Mouse (Mus musculus) kidney, postnatal 0 days (tissue): ENCODE measurements at regions not wholly inside any gene's neighbourhood (a gene's known extent, or its start where the extent isn't known, plus 50 kb on each side); places are given as distances from the start of the nearest gene placed in this dataset.
A peak's percentile ranks its signal among the peaks of the same experiment; 100 is the strongest.

Experiments used
- ATAC-seq: fragments of 200-750 bp; cut with Nextera tagmentation; replicated peaks from 2 replicates; pipeline ENCODE4 v1.8.0; 2017; ENCODE audit warnings: low read depth, moderate number of reproducible peaks, moderate TSS enrichment, moderate library complexity; ENCODE audit not compliant: low FRiP score
- DNase-seq: peaks from one replicate; pipeline ENCODE4 v3.0.0-alpha.2; 2016; ENCODE audit warnings: low spot score
- H3K27ac ChIP-seq: fragments of 300-500 bp; sonication (generic); 2 replicates; pipeline ENCODE4 v1.5.1; 2014; ENCODE audit warnings: mild to moderate bottlenecking
- H3K27me3 ChIP-seq: fragments of 300-500 bp; sonication (generic); 2 replicates; pipeline ENCODE4 v1.6.1; 2014; ENCODE audit warnings: low read length, mixed read lengths; ENCODE audit not compliant: insufficient read depth
- H3K36me3 ChIP-seq: fragments of 300-500 bp; sonication (generic); 2 replicates; pipeline ENCODE4 v1.6.1; 2014; ENCODE audit warnings: low read length, mixed read lengths; ENCODE audit not compliant: insufficient read depth
- H3K4me1 ChIP-seq: fragments of 300-500 bp; sonication (generic); replicated peaks from 2 replicates; pipeline ENCODE4 v1.6.1; 2014; ENCODE audit warnings: antibody characterized with exemption, low read length, mixed read lengths; ENCODE audit not compliant: insufficient read depth
- H3K4me2 ChIP-seq: fragments of 300-500 bp; sonication (generic); 2 replicates; pipeline ENCODE4 v1.6.1; 2014; ENCODE audit warnings: mild to moderate bottlenecking, low read length, moderate library complexity, mixed read lengths
- H3K4me3 ChIP-seq: fragments of 300-500 bp; sonication (generic); replicated peaks from 2 replicates; pipeline ENCODE4 v1.5.1; 2014; ENCODE audit warnings: low read depth, low read length
- H3K9ac ChIP-seq: fragments of 300-500 bp; sonication (generic); 2 replicates; pipeline ENCODE4 v1.6.1; 2014; ENCODE audit warnings: low read depth, low read length
- H3K9me3 ChIP-seq: fragments of 300-500 bp; sonication (generic); replicated peaks from 2 replicates; pipeline ENCODE4 v1.6.1; 2016; ENCODE audit warnings: low read length, inconsistent platforms, mixed read lengths
- CTCF ChIP-seq: IDR thresholded peaks from 2 replicates; pipeline ENCODE4 v1.5.1; 2016; ENCODE audit warnings: antibody characterized with exemption, low read depth, mild to moderate bottlenecking, moderate library complexity
- WGBS: fragments of 180-500 bp; shearing (Covaris S2); extraction: QIAGEN DNeasy Blood & Tissue Kit; methylation state at CpG from one replicate; pipeline ENCODE4 v1.1.7; 2014; 5-methylcytosine and 5-hydroxymethylcytosine counted together

GRCm38 (mm10) chr3:38357905-38358491 lies 126.6 kb downstream of the Ankrd50 start:
- Histone ChIP-seq H3K27me3 (no peaks in the 10 kb centered on the region), H3K36me3 (no peaks in the 10 kb centered on the region), H3K4me1 (peaks cover 7% of the 10 kb centered on the region; the same call in 1 of the 2 replicates), H3K9ac (no peak overlapping the region), H3K4me3 (no peak overlapping the region), H3K27ac (no peak overlapping the region), H3K4me2 (no peak overlapping the region), H3K9me3 (no peaks in the 10 kb centered on the region)
- TF ChIP-seq CTCF: no peak
- DNase-seq (peak; percentile 33), ATAC-seq (no peak)
- WGBS: 32% methylated on average over 14 of the region's 14 CpGs

- Histone ChIP-seq H3K27me3 (no peaks in the 10 kb centered on the region), H3K9ac (no peak overlapping the region), H3K4me1 (no peaks in the 10 kb centered on the region), H3K9me3 (no peaks in the 10 kb centered on the region), H3K27ac (no peak overlapping the region), H3K4me3 (no peak overlapping the region), H3K4me2 (no peak overlapping the region), H3K36me3 (no peaks in the 10 kb centered on the region)
- no peak for ATAC-seq
- DNase-seq: no peak
- no peak for TF ChIP-seq CTCF
- 39% methylated on average over 2 of the region's 2 CpGs for WGBS
Observed at GRCm38 (mm10) chr3:38344283-38344682, 140.4 kb downstream of the Ankrd50 start.

GRCm38 (mm10) chr3:38341666-38342065 lies 143.0 kb downstream of the Ankrd50 start:
- Histone ChIP-seq H3K36me3 (no peaks in the 10 kb centered on the region), H3K27me3 (no peaks in the 10 kb centered on the region), H3K9me3 (no peaks in the 10 kb centered on the region), H3K4me1 (no peaks in the 10 kb centered on the region), H3K4me3 (no peak overlapping the region), H3K9ac (no peak overlapping the region), H3K27ac (no peak overlapping the region), H3K4me2 (no peak overlapping the region)
- no peak for ATAC-seq
- 79% methylated on average over 1 of the region's 1 CpGs for WGBS
- TF ChIP-seq CTCF: no peak
- DNase-seq: no peak

GRCm38 (mm10) chr3:38333321-38333910 lies 151.2 kb downstream of the Ankrd50 start:
- TF ChIP-seq CTCF: no peak
- Histone ChIP-seq H3K4me3 (no peak overlapping the region), H3K36me3 (no peaks in the 10 kb centered on the region), H3K9me3 (no peaks in the 10 kb centered on the region), H3K27me3 (no peaks in the 10 kb centered on the region), H3K9ac (no peak overlapping the region), H3K27ac (no peak overlapping the region), H3K4me1 (no peaks in the 10 kb centered on the region), H3K4me2 (no peak overlapping the region)
- 82% methylated on average over 3 of the region's 3 CpGs for WGBS
- no peak for ATAC-seq
- DNase-seq: no peak

GRCm38 (mm10) chr3:38331169-38331568 lies 153.5 kb downstream of the Ankrd50 start:
- H3K9me3 ChIP-seq: no peaks in the 10 kb centered on the region
- no peak for TF ChIP-seq CTCF
- H3K4me3 ChIP-seq: no peak overlapping the region
- no peak overlapping the region for H3K4me2 ChIP-seq
- DNase-seq (no peak), ATAC-seq (no peak)
- no peak overlapping the region for H3K27ac ChIP-seq
- H3K4me1 ChIP-seq: no peaks in the 10 kb centered on the region
- no peak overlapping the region for H3K9ac ChIP-seq
- no peaks in the 10 kb centered on the region for H3K27me3 ChIP-seq
- no peaks in the 10 kb centered on the region for H3K36me3 ChIP-seq

GRCm38 (mm10) chr3:38327286-38327685 lies 157.4 kb downstream of the Ankrd50 start:
- H3K4me2 ChIP-seq: no peak overlapping the region
- WGBS: 90% methylated on average over 2 of the region's 2 CpGs
- no peaks in the 10 kb centered on the region for H3K27me3 ChIP-seq
- no peaks in the 10 kb centered on the region for H3K9me3 ChIP-seq
- H3K4me3 ChIP-seq: no peak overlapping the region
- ATAC-seq: no peak
- H3K27ac ChIP-seq: no peak overlapping the region
- no peak overlapping the region for H3K9ac ChIP-seq
- TF ChIP-seq CTCF: no peak
- no peak for DNase-seq
- H3K4me1 ChIP-seq: no peaks in the 10 kb centered on the region; the same call in 1 of the 2 replicates
- H3K36me3 ChIP-seq: no peaks in the 10 kb centered on the region

GRCm38 (mm10) chr3:38326211-38326610 lies 158.4 kb downstream of the Ankrd50 start:
- no peak for TF ChIP-seq CTCF
- ATAC-seq: no peak

More at GRCm38 (mm10) chr3:38326211-38326610, 158.4 kb downstream of the Ankrd50 start:
- Histone ChIP-seq H3K4me3 (no peak overlapping the region), H3K9ac (no peak overlapping the region), H3K4me1 (no peaks in the 10 kb centered on the region; the same call in 1 of the 2 replicates), H3K9me3 (no peaks in the 10 kb centered on the region), H3K36me3 (no peaks in the 10 kb centered on the region), H3K27ac (no peak overlapping the region), H3K27me3 (no peaks in the 10 kb centered on the region), H3K4me2 (no peak overlapping the region)
- no peak for DNase-seq
